Comparison of ENCODE assay signal across 11 mouse cellular contexts in genomic region chr11:16532877-16533276, GRCm38 (mm10). TPM values are rescaled to one million over a fixed set of nuclear protein-coding genes. Genes with fewer than 3 reads are reported as not detected.
DNase-seq lines count a peak whose midpoint lies in the region; ATAC-seq and TF ChIP-seq lines count a peak whose summit lies in the region.
"Had no signal": no experiment of that assay in that cellular context is flagged by ENCODE, and none has a peak within 500 bp of the region (broad histone marks: within the 10 kb centered on the region; RNA-seq: fewer than 3 reads in every experiment).

No protein-coding gene starts in this region.

- no peak for ATAC-seq in kidney, embryonic 14.5 days (ENCODE audit: low FRiP score, low TSS enrichment)
- ATAC-seq in intestine, embryonic 16.5 days, result peak; percentile 48; the same call in 1 of the 2 replicates
- ATAC-seq in activated CD4-positive, CD25-positive, alpha-beta regulatory T cell, adult 4 months, result no peak

- H3K9ac ChIP-seq in kidney, embryonic 14.5 days (ENCODE audit: low read depth, low read length), result no peak overlapping the region
- H3K9ac ChIP-seq in intestine, embryonic 16.5 days (ENCODE audit: low read depth, low read length), result no peak overlapping the region

- no peak for DNase-seq in kidney, adult 2 months
- DNase-seq in 3T3-L1 (ENCODE audit: low read depth, low spot score) (peak; percentile 44), R1 (ENCODE audit: low read depth, low spot score) (peak; percentile 75)
- DNase-seq in ovary, adult 18-20 months (ENCODE audit: low spot score), result no peak
- no peak for DNase-seq in right cerebral cortex, postnatal 25 days
- DNase-seq: cerebellum, adult 11 months; gastrocnemius, postnatal 36 days; lung, postnatal 10 days had no signal

- H3K9me3 ChIP-seq in kidney, embryonic 14.5 days (ENCODE audit: control insufficient read depth, low read length), result no peaks in the 10 kb centered on the region
- H3K9me3 ChIP-seq in intestine, embryonic 16.5 days (ENCODE audit: control insufficient read depth, low read length), result no peaks in the 10 kb centered on the region

- no peak overlapping the region for H3K4me3 ChIP-seq in kidney, adult 2 months (ENCODE audit: insufficient read depth, low read depth, low read length)
- no peak overlapping the region for H3K4me3 ChIP-seq in kidney, embryonic 14.5 days (ENCODE audit: low read length)
- H3K4me3 ChIP-seq in intestine, embryonic 16.5 days (ENCODE audit: low read length), result no peak overlapping the region

- H3K27ac ChIP-seq in kidney, adult 2 months (ENCODE audit: insufficient read depth, low read depth, low read length), result no peak overlapping the region
- H3K27ac ChIP-seq in kidney, embryonic 14.5 days (ENCODE audit: low read depth, low read length), result no peak overlapping the region
- H3K27ac ChIP-seq in intestine, embryonic 16.5 days (ENCODE audit: low read length), result no peak overlapping the region

- no peaks in the 10 kb centered on the region for H3K27me3 ChIP-seq in kidney, adult 2 months (replicated peaks; ENCODE audit: control insufficient read depth, insufficient read depth, low read length)
- H3K27me3 ChIP-seq in kidney, embryonic 14.5 days (ENCODE audit: control insufficient read depth, insufficient read depth, low read length), result no peaks in the 10 kb centered on the region
- no peaks in the 10 kb centered on the region for H3K27me3 ChIP-seq in intestine, embryonic 16.5 days (replicated peaks; ENCODE audit: control insufficient read depth, insufficient read depth, low read length)

- TF ChIP-seq POLR2A in kidney, adult 2 months (IDR thresholded peaks at IDR 0.05; ENCODE audit: low read depth, low read length), result no peak

- H3K4me2 ChIP-seq in kidney, embryonic 14.5 days (replicated peaks; ENCODE audit: low read depth, low read length), result no peak overlapping the region
- H3K4me2 ChIP-seq in intestine, embryonic 16.5 days (ENCODE audit: low read depth, low read length), result no peak overlapping the region

- TF ChIP-seq CTCF in kidney, adult 2 months (conservative IDR thresholded peaks at IDR 0.05; ENCODE audit: insufficient read depth, insufficient read length, low read depth, low read length), result peak; percentile 32

- WGBS in kidney, adult 2 months, result 28% methylated on average over 5 of the region's 5 CpGs
- 26% methylated on average over 5 of the region's 5 CpGs for WGBS in kidney, embryonic 14.5 days
- 28% methylated on average over 5 of the region's 5 CpGs for WGBS in intestine, embryonic 16.5 days

- H3K4me1 ChIP-seq in kidney, adult 2 months (ENCODE audit: control insufficient read depth, insufficient read depth, low read length), result no peaks in the 10 kb centered on the region
- no peaks in the 10 kb centered on the region for H3K4me1 ChIP-seq in kidney, embryonic 14.5 days (ENCODE audit: control insufficient read depth, insufficient read depth, low read length)
- H3K4me1 ChIP-seq in intestine, embryonic 16.5 days (ENCODE audit: control insufficient read depth, insufficient read depth, low read length), result no peaks in the 10 kb centered on the region

- no peaks in the 10 kb centered on the region for H3K36me3 ChIP-seq in kidney, adult 2 months (ENCODE audit: control insufficient read depth, insufficient read depth, low read length)
- no peaks in the 10 kb centered on the region for H3K36me3 ChIP-seq in kidney, embryonic 14.5 days (ENCODE audit: control insufficient read depth, insufficient read depth, low read length)
- H3K36me3 ChIP-seq in intestine, embryonic 16.5 days (ENCODE audit: control insufficient read depth, insufficient read depth, low read length), result no peaks in the 10 kb centered on the region

RNA-seq across cellular contexts. Expression of gene Sec61g, which starts 24.6 kb away (rescaled TPM):
- 9.0 and 14.9 TPM in 2 replicates for polyA plus RNA-seq in kidney, adult 2 months (2012; rRNA removed)
- 31.6 and 50.7 TPM in 2 replicates for polyA plus RNA-seq in kidney, embryonic 14.5 days (2014; fragmentation: Nextera tagmentation; extraction: Ambion mirVana)
- 30.7 and 39.2 TPM in 2 replicates for polyA plus RNA-seq in intestine, embryonic 16.5 days (2015; fragmentation: Nextera tagmentation; extraction: Ambion mirVana)
- polyA plus RNA-seq in activated CD4-positive, CD25-positive, alpha-beta regulatory T cell, adult 4 months (2017; shearing (Covaris generic)), result 1 to 10 TPM; 6.3 to 8.5 TPM

Comparison
In these comparisons a context has a peak if more than half of its experiments do, and no peak if none do; other contexts are left out.
1. DNase-seq: peak in 3T3-L1 (single experiment) and R1 (single experiment); none in kidney, adult 2 months (single experiment), ovary, adult 18-20 months (single experiment) and right cerebral cortex, postnatal 25 days (single experiment).